Mouse (Mus musculus) lung, postnatal 36 days (tissue): ENCODE data around the gene Gpr174.
A peak's percentile ranks its signal among the peaks of the same experiment; 100 is the strongest.
"Not testable (repeated sequence)": the region's sequence is repeated elsewhere in the genome, so short reads cannot be mapped to it uniquely, and the experiment has no call there.

Source experiments
- DNase-seq: peaks from one replicate; pipeline ENCODE4 v3.0.0; 2022; ENCODE audit warnings: mixed read lengths

Gpr174 gene

DNA sequence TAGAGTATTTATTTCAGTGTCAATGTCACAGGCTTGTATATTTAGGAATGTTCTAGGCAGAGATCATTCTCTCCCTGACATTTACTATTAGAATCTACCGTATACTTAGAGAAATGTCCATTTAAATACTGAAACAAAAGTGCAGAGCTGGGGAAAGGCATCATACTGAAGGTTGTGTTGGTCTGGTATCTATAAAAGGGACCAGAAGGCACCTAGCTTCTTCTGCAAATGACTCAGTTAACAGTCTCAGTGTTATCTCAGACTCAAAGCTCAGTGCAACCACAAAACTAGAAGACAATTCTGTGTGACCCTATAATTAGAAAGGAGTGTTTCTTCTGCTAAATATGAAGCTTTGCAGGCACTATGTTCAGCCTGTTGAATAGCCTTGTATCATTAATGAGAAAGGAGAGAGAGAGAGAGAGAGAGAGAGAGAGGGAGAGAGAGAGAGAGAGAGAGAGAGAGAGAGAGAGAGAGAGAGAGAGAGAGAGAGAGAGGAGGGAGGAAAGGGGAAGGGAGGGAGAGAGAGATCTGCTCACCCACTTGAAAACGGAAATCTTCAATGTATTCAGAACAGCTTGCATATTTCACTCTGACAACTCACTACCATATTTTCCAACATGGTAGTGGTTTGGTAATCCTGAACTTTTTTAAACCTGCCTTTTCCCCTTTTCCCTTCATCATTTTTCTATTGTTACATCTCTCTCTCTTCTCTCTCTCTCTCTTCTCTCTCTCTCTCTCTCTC is at the start of gene Gpr174:
Gene Gpr174 (plus strand): TSS at position 393 of the 742 bp plus-strand sequence.
- no peak for DNase-seq

DNA sequence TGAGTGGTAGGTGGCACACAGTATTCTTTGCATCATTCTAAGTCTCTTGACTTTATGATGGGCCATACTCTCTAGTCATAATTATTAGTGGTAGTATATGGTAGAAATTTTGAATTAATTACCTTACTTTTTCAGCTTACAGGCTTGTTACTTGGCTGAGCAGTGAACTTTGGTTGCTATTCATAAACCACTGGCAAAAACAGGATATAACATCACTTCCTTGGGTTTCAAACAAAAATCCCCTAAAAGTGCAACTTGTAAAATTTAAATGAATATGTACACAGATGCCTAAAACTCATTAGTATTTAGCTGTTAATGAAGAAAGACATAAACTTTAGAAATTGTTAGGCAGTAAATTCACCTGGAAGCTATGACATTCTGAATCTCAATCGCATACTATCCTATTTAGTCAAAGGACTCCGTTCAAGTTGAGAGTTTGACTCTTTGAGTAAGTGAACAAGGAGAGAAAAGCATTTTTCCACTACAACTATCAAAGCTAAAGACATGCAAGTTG is 38.0 kb upstream of the Gpr174 start:
- no peak for DNase-seq

DNA sequence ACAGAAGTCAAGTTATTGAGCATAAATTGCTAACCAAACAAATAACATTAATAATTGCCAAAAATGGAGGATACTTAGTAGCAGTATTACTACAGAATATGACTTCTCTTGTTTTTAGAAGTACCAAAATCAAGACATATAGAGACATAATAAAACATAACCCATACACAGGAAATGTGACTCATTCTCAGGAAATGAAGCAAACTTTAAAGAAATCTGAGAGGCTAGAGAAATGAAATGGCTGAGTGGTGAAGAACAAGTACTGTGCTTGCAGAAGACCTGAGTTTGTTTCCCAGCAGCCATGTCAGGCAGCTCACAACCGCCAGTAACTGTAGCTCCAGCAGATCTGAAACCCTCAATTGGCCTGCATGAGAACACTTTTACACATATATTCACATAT is 30.8 kb upstream of the Gpr174 start:
- DNase-seq: no peak

DNA sequence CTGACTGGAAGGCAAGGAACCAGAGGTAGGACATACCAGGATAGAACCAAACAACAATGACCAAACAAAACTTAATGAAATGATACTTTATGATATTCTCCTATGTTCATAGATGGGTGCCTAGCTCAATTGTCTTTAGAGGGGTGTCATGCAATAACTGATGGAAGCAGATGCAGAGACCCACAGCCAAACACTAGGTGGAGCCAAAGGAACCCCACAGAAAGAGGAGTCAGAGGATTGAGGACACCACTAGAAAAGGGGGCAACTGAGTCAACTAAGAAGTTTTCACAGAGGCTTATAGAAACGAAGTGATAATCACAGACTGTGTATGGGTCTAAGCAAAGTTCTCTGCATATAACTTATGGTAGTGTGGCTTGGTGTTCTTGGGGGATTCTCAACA is 24.5 kb upstream of the Gpr174 start:
- no peak for DNase-seq

DNA sequence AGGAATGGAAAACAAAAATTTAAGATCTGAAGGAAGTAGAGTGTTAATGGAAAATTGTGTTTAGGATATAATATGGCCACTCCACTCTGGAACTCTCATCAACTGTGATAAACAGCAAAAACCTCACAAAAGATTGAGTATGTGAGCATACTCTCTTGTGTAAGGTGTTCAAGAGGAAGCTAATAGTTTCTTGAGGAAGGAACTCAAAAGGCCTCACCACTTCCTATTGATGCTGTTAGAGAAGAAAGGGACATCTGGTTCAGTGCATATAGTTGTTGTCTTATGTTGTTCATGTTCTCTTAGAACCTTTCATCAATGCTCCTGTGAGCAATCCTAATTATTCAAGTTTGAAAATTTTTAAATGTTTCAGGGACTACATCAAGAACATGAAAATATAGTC is 21.0 kb upstream of the Gpr174 start:
- DNase-seq: no peak

DNA sequence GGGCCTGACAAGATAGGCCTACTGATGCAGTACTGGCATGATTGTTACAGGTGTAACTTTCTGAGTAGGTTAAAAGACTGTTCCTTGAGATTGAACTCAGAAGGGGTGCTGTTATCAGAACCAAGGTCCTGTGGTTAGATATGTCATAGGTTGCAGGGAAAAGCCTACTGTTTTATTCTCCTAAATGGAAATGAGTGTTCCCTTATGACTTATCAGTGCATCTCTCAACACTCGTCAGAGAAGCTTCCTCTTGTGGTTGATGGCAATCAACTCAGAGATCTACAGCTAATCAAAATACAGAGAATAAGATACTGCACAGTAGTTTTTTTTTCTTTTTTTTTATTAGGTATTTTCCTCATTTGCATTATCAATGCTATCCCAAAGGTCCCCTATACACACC is 19.2 kb upstream of the Gpr174 start:
- DNase-seq: no peak

DNA sequence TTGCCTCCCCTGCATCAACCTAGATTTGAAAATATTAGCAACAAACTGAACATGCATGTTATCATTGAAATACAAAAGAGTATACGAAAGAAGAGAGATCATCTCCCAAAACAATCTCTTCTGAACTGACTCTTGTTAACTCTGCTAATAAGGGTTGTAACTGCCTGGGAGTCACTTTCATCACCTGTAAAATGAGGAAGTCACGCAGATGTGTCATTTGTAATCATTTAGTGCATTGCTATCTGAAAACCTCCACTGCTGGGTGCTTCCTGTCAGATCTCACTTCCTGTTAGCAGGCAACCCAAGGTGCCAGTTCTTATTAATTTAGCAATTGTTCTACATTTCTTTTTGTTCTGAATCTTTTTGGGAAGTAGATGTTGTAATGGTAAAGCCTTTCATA is 5.3 kb upstream of the Gpr174 start:
- peak; percentile 18 for DNase-seq

DNA sequence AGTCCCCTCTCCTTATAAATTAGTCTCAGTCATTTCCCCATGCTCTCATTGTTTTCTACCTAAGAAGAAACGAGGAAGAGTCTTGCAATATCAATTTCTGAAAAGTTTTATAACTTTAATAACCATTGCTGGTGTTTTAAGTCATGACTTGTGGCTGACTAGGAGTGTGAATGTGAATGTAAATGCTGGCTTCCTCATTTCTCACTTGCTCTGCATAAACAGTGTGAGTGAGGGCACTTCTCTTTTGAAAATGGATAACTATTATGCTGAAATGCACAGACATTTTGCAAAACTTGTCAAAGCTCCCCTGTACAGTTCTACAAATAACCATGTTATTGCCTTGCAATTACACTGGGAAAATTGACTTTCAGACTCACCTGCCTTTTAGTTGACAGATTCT is 8.9 kb downstream of the Gpr174 start:
- DNase-seq: no peak

DNA sequence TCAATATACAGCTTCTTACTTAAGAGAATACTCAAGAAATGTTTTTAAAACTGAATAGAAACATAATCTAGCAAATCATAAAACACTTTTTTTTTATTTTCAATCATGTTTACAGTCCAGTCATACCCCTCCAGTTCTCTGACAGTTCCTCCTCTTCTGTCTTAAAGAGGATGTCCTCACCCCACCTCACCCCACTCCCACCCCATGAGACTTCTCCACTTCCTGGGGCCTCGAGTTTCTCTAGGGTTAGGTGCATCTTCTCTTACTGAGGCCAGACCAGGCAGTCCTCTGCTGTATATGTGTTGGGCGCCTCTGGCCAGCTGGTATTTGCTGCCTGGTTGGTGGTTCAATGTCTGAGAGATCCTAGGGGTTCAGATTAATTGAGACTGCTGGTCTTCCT is 21.9 kb downstream of the Gpr174 start:
- no peak for DNase-seq

DNA sequence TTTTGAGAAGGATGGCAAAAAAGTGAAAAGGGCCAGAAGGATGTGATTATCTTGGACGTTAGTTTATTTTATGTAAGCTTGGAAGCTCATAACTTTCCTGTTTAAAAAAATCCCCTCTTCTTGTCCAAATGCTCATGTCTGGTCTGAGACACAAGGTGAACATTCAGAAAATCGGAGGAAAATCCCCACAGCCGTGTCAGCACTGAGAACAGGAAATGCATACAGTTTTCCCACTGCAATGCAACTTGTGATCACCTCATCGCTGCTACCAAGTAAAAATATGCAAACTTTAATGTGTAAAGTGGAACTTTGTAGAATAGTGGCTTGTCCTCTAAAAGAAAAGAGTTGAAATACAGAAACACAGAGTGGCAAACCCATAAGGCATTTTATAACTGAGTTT is 28.5 kb downstream of the Gpr174 start:
- no peak for DNase-seq

DNA sequence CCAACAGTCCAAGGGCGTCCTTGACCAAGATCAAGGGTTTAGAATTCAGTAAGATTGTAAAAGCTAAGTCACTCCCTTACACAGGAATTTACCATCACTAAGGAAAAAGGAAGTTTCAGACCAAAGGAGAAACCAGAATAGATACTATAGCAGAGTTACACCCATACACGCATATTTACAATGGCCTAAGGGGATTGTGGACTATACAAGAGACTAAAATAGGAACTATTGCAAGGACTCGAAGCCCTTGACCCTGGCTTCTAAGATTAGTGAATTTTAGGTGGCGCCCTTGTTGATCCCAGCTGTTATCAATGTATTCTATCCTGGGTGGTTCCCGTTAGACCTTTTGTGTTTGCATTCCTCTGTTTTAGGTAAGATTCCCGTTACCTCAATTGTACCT is 42.2 kb downstream of the Gpr174 start:
- not testable (repeated sequence) for DNase-seq

DNA sequence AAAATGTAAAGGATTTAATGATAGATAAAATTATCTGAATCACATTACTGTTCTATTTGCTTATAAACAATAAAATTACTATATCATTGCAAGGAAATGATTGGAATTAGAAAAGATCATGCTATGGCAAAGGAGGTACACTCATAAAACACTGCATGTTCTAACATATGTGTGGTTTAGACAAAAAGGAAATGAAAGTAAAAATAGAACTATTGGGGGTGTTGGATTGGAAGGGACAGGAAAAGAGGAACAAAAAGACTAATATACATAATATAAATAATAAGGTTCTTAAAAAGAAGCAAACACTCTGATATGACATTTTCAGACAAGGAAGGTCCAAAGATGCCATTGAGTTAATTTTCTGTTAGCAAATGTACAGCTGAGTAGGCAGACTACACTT is 43.1 kb downstream of the Gpr174 start:
- DNase-seq: no peak

DNA sequence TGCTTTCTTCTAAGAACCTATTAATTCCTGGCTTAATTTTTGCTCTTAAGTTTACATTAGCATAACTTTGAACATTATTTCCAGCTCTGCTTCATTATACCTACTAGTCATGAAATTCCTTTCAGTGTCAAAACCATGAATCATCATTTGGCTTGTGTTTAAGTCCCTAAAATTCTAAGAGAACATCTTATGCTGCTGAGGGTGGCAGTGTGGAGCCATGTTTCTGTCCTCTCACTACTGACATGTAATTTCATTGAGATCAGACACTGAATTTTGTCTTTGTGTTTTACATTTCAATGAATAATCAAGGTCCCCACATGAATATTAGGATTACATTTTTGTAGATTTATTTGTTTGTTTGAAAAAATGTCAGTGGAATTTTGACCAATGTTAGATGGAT is 50.8 kb downstream of the Gpr174 start:
- DNase-seq: peak; percentile 3

DNA sequence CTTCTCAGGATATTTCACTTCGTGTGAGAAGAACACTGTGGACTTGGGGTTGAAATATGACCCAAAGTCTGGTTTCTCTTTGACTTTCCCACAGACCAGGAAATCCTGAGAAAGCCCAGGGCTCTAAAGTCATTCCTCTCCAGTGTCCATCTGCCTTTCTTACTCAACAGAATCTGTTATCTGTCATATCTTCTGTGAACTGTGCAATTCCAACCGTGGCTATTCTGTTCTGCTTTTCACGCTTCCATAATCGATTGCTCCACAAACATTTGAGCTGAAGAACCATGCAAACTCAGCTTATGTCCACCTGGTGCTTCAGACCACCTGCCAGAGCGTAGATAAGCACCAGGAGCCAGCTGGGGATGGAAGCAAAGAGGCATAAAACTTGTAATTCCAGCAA is 56.9 kb downstream of the Gpr174 start:
- no peak for DNase-seq

DNA sequence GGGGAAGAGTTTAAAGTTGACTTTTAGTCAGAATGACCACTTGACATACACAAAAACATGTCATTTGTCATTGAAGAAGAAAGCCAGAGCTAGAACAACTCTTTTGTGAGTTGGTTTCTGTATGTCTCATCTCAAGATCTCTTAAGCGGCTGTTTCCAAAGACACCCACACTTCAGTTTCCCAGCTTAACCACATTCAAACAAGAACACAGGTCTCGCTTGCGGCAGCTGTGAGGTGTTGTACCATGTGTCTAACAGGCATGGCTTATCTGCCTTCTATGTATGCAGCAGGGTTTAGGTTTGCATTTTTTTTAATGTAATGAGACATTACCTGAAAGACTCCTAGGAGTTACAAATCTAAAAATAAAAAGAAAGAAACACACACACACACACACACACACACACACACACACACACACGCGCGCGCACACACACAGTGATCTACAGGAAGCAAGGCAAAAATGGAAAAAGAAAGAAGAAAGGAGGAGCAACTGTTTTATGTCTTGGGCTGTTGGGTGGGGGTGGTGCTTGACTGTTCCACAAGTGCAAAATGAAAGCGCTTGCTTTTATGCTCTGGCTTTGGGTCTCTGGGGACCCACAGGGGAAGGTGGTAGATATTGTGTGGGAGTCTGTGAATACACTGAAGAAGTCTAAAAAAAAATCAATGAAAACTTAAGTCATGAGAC is 70.2 kb downstream of the Gpr174 start:
- DNase-seq: peak; percentile 15

DNA sequence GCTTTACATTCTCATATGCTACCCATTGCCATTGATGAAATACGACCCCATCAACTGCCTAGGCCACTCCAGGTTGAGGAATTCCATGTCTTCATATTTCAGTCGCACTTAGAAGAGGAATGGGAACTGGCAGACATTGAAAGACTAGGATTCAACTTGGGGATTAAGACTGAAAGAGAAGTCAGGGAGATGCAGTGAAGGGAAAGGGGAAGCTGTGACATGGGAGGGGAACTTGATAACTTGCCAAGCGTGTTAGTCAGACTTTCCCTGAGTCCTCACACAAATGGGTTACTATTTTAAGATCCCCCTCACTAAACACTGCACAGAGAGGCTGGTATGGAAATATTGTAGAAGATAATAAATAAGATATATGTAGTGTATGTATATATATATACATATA is 74.2 kb downstream of the Gpr174 start:
- DNase-seq: peak; percentile 41

DNA sequence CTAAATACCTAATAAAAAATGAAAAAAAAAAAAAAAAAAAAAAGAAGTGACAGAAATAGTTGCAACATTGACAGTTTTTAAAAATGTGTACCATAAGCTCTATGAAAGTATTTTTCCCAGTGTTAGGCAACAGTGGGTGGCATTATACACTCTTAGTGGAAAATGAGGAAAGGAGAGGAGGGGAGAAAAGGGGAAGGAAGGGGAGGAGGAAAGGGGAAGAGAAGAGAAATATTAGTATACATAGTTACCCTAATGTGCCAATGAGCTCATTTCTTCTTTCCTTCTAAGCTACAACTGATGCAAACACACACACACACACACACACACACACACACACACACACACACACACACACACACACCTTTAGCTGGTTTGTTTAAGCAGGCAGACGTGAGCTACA is 80.9 kb downstream of the Gpr174 start:
- peak; percentile 0 for DNase-seq

DNA sequence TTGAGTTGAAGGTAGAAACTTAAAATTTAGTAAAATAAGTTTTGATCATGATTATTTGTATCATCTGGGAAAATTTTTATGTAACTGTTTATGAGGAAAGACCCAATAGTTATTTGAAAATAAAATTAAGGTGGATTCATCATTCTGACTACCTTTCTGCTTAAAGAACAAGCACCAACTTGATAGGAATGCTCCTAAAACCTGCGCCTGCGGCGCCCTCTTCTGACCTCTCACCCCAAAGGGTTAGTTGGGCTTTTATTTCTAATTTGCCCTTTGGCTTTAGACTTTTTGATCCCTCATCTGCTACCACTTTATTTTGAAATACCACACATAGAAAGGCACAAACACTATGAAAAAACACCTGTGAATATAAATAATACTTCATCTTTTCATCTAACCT is 86.3 kb downstream of the Gpr174 start:
- peak; percentile 32 for DNase-seq
